Mouse (Mus musculus) bone marrow, adult 2 months (tissue): ENCODE measurements around the gene Sap30bp.

Experiments
- CTCF ChIP-seq: fragments of 200-500 bp; IDR thresholded peaks from 2 replicates; pipeline ENCODE4 v1.5.1; 2011; ENCODE audit warnings: low read length, control low read depth; ENCODE audit not compliant: control insufficient read depth, insufficient read depth
- POLR2A ChIP-seq: fragments of 200-500 bp; IDR thresholded peaks from 2 replicates; pipeline ENCODE4 v1.6.1; 2011; ENCODE audit warnings: low read depth, mild to moderate bottlenecking, control low read depth, low read length, borderline replicate concordance; ENCODE audit not compliant: control insufficient read depth

- no peak for TF ChIP-seq CTCF
- TF ChIP-seq POLR2A: no peak
These were observed 8.9 kb downstream of the Sap30bp start for GRCm38 (mm10) chr11:115941980-115942379.
